Mouse (Mus musculus) left cerebral cortex, adult 9 months (tissue): ENCODE measurements around the gene Nr5a2.

Experiments
- DNase-seq, 2 experiments: peaks; one replicate each; pipeline ENCODE4 v3.0.0; 2022; ENCODE audit warnings: low spot score in 2 of 2

The Nr5a2 gene

DNA sequence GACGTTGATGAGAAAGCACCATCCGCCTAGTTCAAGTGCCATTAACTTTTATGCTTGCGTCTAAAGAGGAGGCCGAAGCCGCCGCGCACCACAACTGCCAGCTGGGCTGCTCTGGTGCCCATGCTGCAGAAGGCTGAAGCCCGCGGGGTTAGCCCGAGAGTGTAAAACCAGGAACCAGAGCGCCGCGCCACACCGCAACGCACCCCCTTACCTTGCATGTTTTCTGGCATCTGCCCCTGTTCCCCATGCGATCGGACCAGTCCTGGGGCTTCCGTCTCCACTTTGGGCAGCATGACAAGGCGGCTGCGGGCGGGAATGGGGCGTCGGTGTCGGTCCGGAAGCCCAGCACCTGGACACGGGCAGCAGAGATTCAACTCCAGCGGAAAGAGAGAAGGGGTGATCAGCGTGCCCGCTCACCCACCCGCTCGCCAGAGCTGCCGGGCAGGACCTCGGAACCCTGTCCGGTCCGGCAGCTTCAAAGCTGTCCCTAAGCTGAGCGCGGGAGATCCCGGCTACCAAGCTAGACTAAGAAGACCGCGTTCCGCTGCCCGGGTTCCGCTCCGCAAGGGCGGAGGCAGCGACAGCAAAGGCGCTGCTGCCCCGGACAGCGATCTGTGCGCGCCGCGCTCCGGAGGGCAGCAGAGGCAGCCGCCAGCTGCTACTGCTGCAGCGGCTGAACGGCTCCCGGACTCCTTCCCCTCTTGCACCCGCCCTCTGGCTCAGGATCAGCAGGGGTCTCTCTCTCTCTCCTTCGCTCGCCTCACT is 11.6 kb downstream of the Nr5a2 start:
- DNase-seq = no peak

DNA sequence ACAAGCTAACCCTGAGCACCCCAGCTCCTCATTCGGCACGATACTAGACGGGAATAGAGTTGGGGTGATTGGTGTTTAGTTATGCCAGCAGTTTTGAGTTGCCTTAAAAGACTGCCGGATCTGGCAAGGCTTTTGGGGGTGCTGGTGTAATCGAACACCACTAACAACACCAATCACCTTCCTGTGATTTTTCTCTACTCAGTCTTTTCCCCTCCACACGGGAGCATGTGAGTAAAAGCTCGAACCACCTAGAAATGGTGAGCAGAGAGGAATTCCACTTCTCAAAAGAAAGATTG is 12.2 kb downstream of the Nr5a2 start:
- DNase-seq = no peak

DNA sequence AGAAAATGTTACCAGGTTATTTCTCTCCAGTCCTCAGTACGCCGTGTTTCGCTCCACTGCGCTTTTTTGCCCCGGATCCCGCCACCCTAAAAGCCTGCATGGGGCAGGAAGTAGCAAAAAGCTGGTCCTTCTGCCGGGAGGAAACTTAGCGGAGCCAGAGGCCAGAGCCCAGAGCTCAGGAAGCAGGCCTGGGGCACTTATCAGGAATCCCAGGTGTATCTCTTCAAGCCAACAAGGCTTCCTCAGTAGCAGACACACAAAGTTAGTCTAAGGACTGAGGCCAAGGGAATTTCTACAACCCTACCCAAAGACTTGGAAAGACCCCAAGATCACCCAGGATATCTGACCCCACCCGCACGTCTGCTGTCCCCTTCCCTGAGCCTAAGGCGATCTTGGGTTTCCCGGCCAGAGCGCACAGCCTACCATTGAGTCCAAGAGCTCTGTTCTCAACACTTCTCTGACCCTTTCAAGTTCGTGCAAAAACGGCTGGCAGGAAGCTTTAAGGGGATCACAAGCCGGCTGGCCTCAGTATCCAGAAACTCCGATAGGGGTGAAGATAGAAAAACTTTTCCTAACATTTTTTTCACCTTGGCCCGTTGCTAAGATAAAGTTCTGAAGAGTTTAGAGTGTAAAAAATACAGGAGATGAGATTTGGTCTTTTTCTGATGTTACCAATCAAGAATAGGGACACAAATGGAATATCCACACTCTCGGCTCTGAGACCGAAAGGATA is 12.7 kb downstream of the Nr5a2 start:
- no peak for DNase-seq

DNA sequence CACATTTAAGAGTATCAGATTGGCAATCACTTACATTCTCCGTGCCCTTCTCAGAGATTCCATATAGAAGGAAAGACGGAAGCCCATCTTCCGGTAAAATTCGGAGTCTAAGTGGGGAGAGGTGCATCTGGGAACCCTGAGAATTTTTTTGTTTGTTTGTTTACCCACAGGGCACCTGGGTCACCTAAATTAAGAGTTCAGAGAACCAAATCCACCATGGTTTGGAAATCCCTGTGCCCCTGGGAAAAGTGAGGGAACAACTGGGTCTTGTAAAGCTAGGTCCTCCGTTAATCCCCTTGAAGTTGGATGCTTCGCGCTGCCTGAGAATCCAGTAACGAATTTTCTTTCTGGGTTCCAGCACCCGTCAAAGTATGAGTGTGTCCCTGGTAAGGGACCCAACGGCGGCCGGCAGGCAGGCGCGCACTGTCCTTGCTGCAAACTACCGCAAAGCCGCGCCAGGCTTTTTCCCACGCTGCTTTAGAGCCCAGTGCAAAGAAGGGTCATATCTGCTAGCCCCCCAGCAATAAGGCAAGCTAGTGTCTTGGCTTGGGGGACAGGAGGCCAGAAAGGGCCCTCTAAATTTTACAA is 13.3 kb downstream of the Nr5a2 start:
- no peak for DNase-seq

- no peak for DNase-seq
Measured at GRCm38 (mm10) chr1:136946404-136946803, 13.8 kb downstream of the Nr5a2 start.

DNA sequence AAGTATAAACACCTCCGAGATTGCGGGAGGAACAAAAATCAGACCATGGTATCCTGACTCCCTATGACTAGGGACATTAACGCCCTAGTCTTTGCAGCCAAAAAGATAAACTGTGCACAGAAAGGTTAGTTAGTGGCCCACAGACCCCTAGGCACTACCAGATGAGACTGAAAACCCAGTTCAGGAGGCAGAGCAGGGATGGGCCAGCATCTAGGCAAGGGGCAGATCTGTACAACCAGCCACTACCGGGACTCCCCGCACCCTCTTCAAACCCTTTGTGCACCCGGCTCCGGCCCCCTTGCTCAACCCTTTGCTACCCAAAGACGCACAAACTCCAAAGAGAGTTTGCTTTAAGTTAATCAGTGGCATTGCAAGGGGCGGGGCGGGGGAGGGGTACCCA is 14.4 kb downstream of the Nr5a2 start:
- no peak for DNase-seq

GRCm38 (mm10) chr1:136945426-136945825 is 14.8 kb downstream of the Nr5a2 start:
- no peak for DNase-seq

- no peak for DNase-seq
Measured at GRCm38 (mm10) chr1:136940603-136941002, 19.6 kb downstream of the Nr5a2 start.

- DNase-seq = no peak
Measured at GRCm38 (mm10) chr1:136939220-136939619, 21.0 kb downstream of the Nr5a2 start.

DNA sequence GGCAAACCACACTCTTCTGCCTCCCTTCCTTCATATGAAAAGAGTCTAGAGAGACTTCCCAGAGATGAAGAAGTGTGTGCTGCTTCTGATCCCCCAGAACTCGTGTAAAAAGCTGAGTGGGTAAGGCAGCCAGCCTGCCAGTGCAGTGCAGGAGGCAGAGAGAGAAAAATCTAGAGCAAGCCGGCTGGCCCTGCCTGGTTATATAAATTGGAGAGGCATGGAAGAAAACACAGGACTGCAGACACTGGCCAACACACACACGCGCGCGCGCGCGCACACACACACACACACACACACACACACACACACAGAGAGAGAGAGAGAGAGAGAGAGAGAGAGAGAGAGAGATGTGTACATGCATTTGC is 24.3 kb downstream of the Nr5a2 start:
- no peak for DNase-seq

DNA sequence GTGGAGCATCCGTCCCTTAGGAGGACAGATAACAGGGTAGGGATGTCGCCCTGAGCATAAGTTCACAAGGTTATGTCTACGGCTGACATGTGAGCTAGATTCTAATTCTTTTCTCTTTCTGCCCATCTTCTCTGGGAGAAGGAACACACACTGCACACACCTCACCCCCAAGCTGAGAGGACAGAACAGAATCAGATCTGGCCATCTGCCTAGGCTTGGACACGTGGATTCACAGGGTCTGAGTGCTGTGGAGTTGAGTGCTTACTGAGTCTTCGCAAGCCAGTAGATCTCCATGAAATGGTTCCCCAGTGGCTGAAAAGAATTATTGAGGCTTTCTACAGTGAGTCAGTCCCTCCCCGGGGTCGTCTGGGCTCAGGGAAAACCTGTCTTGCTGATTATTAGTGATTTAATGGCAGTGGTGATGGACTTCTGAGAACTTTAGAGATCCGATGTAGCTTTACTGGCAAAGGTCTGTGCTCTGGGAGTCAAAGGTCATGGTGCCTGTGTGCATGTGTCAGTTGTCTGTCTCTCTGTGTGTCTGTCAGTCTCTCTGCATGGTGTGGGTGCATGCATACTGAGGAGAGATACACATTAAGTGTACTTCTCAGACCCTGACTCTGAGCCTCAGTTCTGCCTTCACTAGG is 24.8 kb downstream of the Nr5a2 start:
- DNase-seq = no peak

- no peak for DNase-seq
Measured at GRCm38 (mm10) chr1:136934051-136934450, 26.2 kb downstream of the Nr5a2 start.

GRCm38 (mm10) chr1:136931026-136931425 is 29.2 kb downstream of the Nr5a2 start:
- no peak for DNase-seq

DNA sequence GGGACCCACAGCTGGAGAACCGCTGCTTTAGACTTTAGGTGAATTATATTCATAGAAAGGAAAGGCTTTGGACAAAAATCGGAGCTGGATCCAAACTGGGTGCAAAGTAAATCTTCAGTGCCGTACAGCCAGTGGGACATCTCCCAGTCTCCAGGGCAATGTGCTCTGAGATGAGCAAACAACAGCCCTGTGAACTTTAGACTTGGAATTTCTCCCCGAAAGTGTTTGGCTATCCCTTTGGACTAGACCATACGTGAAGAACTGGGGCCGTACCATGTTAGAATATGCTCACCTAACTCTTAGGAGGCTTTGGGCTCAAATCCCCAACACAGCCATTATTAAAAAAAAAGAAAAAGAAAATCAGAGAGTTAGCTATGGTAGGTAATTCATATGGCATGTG is 30.5 kb downstream of the Nr5a2 start:
- DNase-seq = no peak

DNA sequence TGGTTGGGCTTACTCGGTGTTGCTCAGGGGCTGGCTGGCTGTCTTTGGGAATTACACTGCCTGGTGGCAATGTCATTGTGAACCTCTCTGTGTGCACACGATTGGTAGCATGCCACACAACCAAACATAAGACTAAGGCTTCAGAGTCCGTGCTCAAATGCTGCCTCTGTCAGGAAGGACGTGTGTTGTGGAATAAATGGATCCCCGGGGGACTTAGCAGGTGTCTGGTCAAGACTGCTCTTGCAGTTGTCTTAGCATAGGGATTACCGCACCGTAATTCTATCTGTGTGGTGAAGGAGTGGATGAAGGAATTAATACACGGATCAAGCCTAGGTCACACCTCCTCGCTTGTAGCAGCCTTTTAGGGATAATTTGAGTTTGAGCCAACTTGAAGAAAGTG is 32.8 kb downstream of the Nr5a2 start:
- DNase-seq = no peak

GRCm38 (mm10) chr1:136926026-136926425 is 34.2 kb downstream of the Nr5a2 start:
- no peak for DNase-seq

DNA sequence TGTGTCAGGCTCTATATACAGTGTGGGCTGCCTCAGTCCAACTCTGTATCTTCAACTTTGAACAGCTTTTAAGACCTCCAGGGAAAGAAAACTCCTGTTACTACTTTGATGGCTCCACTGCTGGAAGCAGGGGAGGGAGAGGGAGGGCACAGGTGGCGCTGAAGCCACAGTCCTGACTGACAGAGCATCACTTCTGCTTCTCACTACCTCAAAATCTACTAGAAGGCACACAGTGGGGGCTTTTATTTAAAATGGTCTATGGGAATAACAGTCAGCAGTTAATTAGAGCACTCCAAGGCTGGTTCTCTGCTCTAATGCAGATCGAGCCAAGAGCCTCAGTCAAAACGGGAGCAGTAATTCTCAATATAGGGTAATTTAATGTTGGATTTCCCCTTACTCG is 40.2 kb downstream of the Nr5a2 start:
- DNase-seq = no peak

- DNase-seq = no peak
Measured at GRCm38 (mm10) chr1:136918791-136919190, 41.5 kb downstream of the Nr5a2 start.

DNA sequence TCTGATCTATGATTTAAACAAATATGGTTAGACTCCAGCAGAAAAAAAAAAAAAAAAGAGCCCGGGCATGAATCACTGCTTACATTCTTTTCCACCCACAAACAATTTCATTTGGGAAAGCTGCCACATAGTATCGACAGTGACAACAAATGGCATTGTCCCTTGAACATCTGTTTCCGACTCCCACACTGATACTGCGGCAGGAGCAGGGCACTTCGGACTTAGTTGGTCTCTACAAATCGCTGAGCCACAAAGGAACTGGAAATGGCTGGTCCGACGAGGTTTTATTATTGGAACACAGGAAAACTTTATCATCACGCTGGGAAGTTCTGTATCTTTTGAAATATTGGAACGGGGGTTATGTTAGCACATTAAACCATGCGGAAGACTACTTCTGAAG is 44.8 kb downstream of the Nr5a2 start:
- peak in 1 of 2 experiments; percentile 19 for DNase-seq

DNA sequence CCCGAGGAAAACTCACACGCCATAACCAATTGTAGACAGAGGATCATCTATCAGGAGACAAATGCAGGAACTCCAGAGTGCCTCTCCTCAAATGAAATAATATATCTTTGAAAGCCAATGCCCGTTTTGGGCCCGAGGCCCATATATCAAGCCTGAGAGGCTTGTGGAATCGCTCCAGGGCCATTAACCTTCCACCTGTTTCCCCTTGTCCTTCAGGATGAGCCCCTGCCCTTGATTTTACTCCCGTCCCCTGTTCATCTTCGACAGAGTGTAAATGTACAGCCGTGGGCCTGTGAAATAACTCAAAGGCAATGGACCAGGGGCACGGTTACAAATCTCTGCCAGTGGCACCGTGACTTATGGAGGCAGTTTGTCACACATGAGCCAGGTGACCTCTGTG is 48.3 kb downstream of the Nr5a2 start:
- DNase-seq = no peak

DNA sequence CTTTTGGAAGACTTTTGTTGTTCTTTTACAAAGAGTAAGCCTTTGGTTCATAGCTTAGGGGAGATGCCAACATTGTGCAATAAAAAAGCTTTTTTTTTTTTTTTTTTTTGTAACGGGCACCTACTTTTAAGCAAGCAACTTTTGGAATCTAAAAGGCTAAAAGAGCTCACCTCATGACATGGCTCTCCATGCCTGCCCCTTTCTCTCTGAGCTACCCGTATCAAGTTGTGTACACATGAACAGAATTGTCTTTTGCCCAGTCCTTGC is 48.7 kb downstream of the Nr5a2 start:
- no peak for DNase-seq

DNA sequence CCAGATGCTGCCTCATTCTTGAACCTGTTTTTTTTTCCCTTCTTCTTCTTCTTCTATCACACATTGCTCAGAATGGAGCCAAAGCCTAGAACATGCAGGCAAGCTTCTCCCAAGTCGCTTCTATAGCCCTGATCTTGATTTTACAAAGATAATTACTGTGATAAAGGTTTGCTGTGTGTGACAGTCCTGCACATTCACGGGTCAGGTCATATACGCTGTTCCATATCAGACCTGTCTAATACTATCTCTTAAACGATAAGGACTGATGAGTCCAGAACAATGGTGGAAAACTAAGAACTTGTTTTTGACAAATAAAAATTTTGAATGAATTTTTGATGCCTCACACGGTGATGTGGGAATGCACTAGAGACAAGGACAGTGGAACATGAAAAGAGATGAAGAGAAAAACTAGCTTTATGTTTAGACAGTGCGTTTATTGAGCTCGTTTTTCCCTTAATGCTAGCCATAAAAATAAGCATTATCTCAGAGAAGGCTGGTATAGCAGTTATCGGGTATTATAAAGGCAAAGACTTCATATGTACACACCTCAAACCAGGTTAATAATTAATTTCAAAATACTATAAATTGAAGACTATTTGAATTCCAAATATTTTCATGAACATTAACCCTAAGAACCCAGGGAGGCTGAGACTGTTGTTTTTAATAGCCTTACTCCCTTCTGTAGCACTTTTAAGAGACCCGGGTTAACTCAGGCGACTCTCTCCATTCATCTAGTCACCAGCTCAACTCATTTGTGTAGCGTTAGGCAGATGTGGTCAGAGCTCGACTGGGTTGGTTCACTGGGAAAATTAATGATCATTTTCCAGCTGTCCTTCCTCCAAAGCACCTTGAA is 49.3 kb downstream of the Nr5a2 start:
- DNase-seq = no peak
